Mouse (Mus musculus) layer of hippocampus, adult 9-10 months (tissue): Measurements from ENCODE around the gene Gm9046.
"Not testable (repeated sequence)": the region's sequence is repeated elsewhere in the genome, so short reads cannot be mapped to it uniquely, and the experiment has no call there.

Experiments
- DNase-seq: peaks from one replicate; pipeline ENCODE4 v3.0.0; 2022; ENCODE audit warnings: low spot score

Gm9046 gene

GRCm38 (mm10) chr10:118343155-118343554 lies at the start of gene Gm9046:
TSS of gene Gm9046 (minus strand) at chr10:118343255.
- not testable (repeated sequence) for DNase-seq

- peak; percentile 78 for DNase-seq
Observed at GRCm38 (mm10) chr10:118370443-118370842, 27.4 kb upstream of the Gm9046 start.

GRCm38 (mm10) chr10:118369518-118369917 lies 26.5 kb upstream of the Gm9046 start:
- no peak for DNase-seq

GRCm38 (mm10) chr10:118354005-118354404 lies 10.9 kb upstream of the Gm9046 start, which contains the start of gene Gm9049:
TSS of gene Gm9049 (minus strand) at chr10:118354105.
- not testable (repeated sequence) for DNase-seq

GRCm38 (mm10) chr10:118348579-118348978 lies 5.5 kb upstream of the Gm9046 start, which contains the start of gene Gm9048:
TSS of gene Gm9048 (minus strand) at chr10:118348679.
- DNase-seq, result not testable (repeated sequence)

- DNase-seq, result not testable (repeated sequence)
Observed at GRCm38 (mm10) chr10:118337731-118338130, 5.3 kb downstream of the Gm9046 start, which contains the start of gene Gm9045. TSS of gene Gm9045 (minus strand) at chr10:118337831.

GRCm38 (mm10) chr10:118332308-118332707 lies 10.7 kb downstream of the Gm9046 start, which contains the start of gene Gm9044:
TSS of gene Gm9044 (minus strand) at chr10:118332408.
- DNase-seq, result not testable (repeated sequence)

- DNase-seq, result not testable (repeated sequence)
Observed at GRCm38 (mm10) chr10:118326869-118327268, 16.2 kb downstream of the Gm9046 start, which contains the start of gene Gm9040. TSS of gene Gm9040 (minus strand) at chr10:118326969.

- DNase-seq, result no peak
Observed at GRCm38 (mm10) chr10:118319024-118319423, 24.0 kb downstream of the Gm9046 start.

GRCm38 (mm10) chr10:118302133-118302532 lies 40.9 kb downstream of the Gm9046 start:
- not testable (repeated sequence) for DNase-seq

GRCm38 (mm10) chr10:118294938-118295337 lies 48.1 kb downstream of the Gm9046 start, which contains the start of gene Iltifb:
TSS of gene Iltifb (minus strand) at chr10:118295038.
- DNase-seq, result no peak
